Mouse (Mus musculus): Measurements from ENCODE around the gene Ahcyl2. TPM values are rescaled to one million over a fixed set of nuclear protein-coding genes. Genes with fewer than 3 reads are reported as not detected.

Gene Ahcyl2
- polyA plus RNA-seq, 1 experiment from 2014 or later = 9.5 TPM

Other genes starting within 250 kb of the Ahcyl2 start
- 4.4 and 6.2 TPM in 2 replicates for gene Irf5, start 241.4 kb upstream of the Ahcyl2 start, polyA plus RNA-seq (2015; fragmentation: Nextera tagmentation; extraction: Ambion mirVana)
- 81.8 and 83.2 TPM in 2 replicates for gene Tnpo3, start 158.1 kb upstream of the Ahcyl2 start, polyA plus RNA-seq (2015; fragmentation: Nextera tagmentation; extraction: Ambion mirVana)
- gene Tspan33, start 73.8 kb upstream of the Ahcyl2 start, polyA plus RNA-seq (2015; fragmentation: Nextera tagmentation; extraction: Ambion mirVana) = 4.4 and 5.0 TPM in 2 replicates
- gene Smo, start 32.5 kb upstream of the Ahcyl2 start, polyA plus RNA-seq (2015; fragmentation: Nextera tagmentation; extraction: Ambion mirVana) = 39.2 and 41.6 TPM in 2 replicates
- 1.4 and 2.5 TPM in 2 replicates for gene Strip2, start 149.0 kb downstream of the Ahcyl2 start, polyA plus RNA-seq (2015; fragmentation: Nextera tagmentation; extraction: Ambion mirVana)